Mouse (Mus musculus) activated CD4-positive, CD25-positive, alpha-beta regulatory T cell, adult 4 months (primary cell): Measurements from ENCODE around the gene Epha4. TPM values are rescaled to one million over a fixed set of nuclear protein-coding genes. Genes with fewer than 3 reads are reported as not detected.

Experiments
- ATAC-seq: one replicate; pipeline ENCODE4 v1.8.0; 2017
- polyA plus RNA-seq, 2 experiments: library from polyadenylated mRNA; unstranded; fragments of 100-300 nt; shearing (Covaris generic); gene quantifications; one replicate each; pipeline ENCODE4 v1.2.1; 2017

Gene Epha4
- polyA plus RNA-seq, 2 experiments from 2014 or later = 0.12 TPM; not detected in 1

DNA sequence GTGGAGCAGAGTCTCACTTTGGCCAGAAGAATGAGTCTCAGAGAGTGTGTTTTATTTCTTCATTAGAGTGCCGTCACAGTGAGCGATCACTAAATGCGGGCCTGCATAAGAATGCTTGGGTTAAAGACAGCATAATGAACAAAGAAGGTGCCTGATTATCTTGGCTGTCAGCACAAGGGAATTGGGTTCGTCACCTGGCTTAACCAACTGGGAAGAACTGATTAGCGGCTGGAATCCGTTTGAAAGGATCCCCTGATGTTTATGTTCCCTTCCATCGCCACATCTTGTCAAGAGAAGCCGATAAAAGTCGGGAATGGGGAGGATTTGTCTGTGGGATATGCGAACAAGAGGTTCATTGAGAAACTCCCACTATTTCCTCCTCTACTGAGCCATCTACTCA is 74.4 kb downstream of the Epha4 start:
- ATAC-seq = no peak

DNA sequence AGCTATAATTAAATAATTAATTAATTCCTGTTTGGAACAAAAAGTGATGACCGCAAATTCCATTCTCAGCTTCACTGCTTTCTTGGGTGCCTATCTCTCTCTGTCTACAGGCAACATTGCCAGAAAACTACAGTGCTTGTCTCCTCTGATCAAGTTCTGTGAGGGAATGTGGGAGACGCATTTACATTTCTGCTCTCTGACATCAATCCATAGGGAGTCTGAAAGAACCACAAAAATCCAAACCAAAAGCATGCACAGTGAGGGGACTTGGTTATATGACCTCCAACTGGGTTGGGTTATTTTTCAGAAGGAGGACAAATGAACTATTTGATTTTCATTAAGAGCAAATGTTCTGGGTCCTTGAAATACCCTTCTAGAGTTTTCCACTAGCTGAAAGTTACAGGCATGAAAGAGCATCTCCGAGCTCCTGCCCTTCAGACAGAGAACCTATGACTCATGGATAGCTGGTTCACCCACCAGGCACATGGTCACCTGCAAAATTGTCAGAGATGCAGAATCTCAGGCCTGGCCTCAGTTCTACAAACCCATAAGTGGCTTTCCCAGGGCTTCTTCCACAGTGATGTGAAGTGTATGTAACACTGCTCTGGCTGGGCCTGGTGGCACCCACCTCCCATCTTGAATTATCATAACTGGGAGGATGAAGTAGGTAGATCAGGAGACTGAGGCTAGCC is 75.4 kb downstream of the Epha4 start:
- ATAC-seq = no peak

DNA sequence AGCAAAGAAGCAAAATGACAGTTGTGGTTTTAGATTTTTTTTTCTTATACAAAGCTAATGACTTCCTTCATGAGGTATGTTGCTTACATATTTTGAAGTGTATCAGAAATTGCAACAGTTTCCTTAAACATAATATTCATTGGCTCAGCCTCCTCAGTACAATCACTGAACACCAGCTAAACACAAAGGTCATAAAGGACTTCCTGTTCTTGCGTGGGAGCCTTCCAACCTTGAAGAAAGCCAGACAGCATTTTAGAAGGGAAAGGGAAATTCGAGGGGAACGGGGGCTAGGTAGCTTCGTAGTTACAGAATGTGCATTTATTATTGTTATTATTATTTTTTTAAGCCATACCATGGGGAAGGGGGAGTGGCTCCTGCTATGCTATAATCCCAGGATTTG is 76.2 kb downstream of the Epha4 start:
- ATAC-seq = no peak

DNA sequence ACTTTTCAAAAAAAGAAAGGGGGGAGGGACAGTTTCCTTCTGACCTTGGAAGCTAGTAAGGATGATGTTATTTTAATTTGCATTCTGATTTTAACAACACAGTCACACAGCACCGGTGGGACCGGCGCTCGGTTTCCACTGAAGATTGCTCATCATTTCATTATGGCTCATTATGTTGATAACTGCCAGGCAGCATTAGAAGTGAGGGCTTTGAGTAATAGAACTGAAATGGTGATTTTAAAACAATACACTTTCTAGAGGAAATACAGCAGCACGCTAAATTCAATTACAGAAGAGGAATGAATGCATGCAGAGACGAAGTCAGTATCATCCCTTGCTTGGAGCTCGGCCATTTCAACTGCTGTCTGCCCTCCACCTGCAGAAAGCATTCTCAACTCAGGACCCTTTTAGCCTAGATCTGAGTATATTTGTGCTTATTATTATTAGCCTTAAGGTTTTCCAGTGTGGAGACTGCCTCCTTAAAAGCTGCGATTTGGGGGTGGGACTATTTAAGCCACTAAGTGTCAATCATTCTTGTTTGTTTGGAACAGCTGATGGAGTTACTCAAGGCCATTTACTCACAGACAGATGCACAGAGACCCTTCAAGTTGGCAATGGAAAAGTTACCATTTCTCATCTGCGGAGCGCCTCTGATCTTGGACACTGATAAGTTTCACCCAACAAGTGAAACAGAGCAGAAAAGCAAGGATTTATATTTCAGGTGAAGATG is 76.8 kb downstream of the Epha4 start:
- no peak for ATAC-seq

DNA sequence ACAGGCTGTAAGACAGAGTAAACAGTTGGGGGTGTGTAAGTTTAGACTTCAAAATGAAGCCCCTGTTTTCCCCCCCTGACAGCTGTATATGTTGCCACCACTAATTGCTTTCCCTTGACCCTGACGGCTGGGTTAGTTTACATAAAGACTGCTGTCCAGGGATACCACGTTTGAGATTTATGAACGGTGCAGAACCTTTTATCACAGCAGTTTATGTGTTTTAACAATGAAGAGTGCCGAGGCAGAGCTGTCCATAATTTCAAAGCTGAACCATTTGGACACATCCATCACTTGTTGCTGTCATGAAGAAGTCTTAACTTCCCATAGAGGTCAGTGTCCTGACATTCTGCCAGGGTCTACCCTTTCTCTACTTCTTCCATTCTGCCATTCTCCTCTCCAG is 79.8 kb downstream of the Epha4 start:
- no peak for ATAC-seq

DNA sequence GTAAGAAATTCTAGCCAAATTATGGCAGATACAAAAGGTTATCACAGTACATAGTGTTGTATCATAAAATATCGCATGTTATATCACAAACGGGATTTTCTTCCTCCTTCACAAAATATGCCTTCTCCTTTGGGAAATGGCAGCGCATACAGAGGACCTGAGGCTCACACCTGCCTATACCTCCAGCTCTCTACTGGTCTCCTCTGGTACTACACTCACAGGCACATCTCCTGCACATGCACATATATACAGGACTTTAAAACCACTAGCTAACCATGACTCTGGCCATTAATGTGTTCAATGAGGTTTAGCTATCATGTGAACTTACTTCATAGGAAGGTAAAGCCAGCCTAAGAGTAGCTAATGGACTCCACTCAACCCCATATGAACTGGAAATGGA is 81.7 kb downstream of the Epha4 start:
- ATAC-seq = no peak

DNA sequence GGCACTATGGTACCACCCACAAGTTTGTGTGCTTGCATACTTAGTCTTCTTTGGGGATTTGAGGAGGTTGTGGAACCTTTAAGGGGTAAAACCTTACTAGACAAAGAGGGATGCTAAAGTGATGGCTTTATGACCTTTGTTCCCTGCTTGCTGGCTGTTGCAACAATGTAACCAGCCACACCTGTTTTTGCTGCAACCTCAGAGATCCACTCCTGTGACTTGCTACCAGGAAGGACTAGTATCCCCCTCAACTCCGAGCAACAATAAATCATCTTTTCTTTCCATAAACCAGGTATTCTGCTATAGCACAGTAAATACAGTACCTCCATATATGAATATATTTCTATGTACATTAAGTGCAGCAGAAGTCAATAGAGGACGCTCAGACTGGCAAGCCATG is 82.4 kb downstream of the Epha4 start:
- no peak for ATAC-seq

DNA sequence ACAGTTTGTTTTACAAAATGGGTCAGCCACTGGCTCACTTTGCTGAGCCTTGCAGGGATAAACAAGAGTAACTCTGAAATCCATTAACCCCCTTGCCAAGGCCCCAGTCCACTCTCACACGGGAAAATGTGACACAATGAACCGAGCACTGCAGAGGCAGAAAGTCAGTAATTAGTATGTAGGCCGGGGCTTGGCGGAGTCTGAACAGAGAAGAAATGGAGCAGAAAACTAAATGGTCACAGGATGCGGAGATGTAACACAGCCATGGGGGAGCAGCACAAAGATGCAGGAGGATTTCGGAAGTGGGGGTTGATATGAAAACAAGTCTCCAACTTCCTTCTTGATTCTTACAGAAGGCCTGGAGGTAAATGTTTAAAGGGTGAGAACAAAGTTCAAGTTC is 85.7 kb downstream of the Epha4 start:
- ATAC-seq = no peak

DNA sequence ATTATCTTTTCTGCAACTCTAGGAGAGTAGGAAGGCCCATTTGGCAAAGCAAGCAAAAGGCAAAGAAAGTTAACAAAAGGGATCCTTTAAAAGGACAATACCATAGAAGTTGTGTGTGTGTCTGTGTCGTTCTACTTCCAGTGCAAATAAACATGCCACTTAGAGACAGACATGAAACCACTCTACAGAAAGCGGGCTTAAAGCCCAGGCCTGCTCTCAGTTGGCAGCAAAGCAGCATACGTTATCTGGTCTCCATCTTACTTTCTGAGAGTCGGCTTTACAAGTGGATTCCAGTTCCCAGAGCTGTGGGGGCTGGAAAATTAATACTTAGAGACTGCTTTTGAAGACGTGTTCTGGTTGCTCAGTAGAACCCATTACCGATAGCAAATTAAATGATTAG is 87.9 kb downstream of the Epha4 start:
- ATAC-seq = no peak

DNA sequence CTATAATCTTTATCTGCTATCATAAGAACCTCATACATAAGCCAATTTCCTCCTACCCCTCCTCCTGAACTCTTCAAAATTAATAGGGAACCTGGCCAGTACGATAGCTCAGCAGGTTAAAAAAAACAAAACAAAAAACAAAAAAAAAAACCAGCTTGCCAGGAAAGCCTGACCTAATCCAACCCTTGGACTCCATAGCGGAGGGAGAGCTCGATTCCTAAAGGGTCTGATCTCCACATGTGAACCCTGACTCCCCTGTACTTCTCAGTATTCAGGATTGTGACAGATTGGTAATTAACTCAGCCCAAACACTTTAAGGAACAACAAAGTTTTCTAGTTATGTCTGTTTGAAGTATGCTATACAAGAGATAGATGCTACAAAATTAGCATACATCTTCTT is 89.7 kb downstream of the Epha4 start:
- ATAC-seq = no peak

DNA sequence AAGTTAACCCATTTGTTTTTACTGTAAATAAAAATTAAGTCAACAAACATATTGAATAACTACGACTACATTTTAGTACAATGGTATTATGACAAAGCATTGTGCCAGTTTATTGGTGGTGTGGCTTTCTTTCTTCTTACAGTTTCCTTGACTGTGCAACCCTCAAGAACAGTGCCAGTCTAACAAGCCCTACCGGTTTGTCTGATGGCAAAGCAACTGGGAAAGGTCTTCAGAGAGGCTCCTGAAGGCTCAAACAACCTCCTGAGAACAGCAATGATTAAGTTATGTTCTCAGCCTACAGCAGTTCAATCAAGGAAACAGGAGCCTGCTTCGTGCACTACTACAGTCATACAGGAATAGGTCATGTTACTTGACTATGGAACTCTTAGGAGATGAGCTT is 93.8 kb downstream of the Epha4 start:
- no peak for ATAC-seq

DNA sequence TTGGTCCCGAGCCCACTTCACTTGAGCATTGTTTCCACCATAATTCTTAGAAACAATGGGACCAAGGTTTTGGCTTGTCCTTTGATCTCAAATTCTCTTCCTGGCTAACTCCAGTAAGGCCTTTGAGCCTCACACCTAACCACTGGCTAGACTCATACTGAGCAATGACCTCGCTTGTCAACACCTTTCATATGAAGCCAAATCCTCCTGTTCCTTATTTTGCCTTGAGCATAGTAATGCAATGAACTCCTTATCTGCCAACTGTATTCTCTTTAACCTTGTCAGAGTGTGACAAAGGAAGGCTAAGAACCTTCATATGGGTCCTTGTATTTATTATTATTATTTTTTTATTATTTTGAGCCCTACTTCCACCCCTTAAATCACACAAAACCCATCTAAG is 94.5 kb downstream of the Epha4 start:
- ATAC-seq = no peak

DNA sequence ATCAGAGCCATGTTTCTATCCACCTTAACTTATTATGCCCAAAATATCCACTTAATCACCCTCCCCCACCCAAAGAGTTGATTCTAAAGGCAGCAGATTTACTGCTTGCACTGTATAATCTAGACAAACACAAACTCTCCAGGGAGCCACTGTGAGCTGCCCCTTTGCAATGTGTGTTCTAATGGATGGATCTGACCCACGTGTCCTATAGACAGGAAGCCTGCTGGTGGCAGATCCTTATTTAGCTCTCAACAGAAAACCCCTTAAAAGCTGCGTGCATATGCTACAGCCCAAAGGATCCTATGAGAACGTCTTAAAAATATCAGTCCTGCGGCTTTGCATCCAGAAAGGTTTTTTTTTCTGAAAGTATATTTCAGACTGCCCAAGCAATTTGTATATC is 98.0 kb downstream of the Epha4 start:
- ATAC-seq = no peak

DNA sequence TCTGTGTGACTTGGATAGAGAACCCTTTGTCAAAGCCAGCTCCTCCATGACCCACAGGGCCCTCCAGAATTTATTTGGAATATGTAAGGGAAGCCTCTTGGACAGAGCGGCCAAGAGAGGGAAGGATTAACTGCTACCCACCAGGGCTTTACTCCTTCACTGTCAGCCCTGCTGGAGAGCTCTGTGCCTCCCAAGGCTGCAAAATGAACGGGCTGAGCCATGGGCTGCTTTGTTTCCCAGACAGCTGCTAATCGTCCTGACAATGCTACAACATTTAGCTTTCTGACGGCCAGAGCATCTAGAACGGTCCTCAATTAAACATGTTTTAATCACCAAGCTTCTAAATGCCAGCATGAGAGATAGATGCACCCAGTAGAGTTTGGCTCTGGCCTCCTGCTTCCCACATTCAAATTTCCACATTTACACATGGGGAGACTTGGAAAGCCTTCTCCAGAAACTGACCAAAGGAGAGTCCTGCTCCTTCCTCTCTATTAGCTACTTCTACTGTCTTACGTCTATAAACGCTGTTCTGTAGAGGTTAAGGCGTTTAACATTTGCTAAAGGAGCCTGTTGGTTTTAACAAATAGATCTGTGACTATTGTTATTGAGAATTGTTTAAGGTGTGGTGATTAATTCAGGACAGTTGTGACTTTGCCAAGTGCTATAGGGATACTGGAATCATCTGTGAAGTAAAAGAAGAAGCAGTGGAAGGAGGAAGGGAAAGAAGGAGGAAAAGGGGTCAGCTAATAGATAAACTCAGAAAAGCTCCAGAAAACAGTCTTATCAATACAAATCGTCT is 101.8 kb downstream of the Epha4 start:
- ATAC-seq = no peak

DNA sequence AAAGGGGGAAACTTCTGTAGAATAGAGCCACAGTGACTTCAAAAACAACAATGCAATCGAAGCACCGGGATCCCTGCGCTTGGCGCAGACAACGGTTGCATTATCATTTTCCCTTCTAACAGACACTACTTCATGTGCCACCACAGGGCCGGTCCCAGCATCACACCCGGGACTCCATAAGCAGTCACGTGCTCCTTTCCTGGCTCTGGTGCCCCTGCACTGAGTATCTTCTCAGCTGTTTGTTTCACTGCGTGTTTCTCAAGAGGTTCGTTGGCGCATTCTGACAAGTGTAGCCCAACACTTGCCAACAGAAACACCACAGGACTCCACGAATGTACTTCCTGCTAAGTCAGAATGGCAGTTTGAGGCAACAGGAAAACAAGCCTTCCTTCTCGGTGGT is 102.6 kb downstream of the Epha4 start:
- no peak for ATAC-seq

DNA sequence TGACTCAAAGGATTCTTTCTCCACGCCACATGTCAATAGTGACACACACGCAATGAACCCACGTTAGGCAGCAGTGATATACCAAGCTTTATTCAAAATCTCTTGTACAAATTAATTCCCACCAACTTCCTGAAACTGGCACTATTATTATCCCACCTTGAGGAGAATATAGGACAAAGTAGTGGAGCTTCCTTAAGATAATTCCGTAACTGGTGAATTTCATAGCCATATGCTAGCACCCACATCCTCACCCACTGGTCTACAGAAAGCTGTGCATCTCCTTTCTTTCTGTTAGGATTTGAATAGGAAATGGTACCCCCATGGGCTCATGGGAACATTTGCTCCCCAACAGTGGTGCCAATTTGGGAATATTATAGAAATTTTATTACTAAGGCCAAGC is 103.7 kb downstream of the Epha4 start:
- no peak for ATAC-seq

DNA sequence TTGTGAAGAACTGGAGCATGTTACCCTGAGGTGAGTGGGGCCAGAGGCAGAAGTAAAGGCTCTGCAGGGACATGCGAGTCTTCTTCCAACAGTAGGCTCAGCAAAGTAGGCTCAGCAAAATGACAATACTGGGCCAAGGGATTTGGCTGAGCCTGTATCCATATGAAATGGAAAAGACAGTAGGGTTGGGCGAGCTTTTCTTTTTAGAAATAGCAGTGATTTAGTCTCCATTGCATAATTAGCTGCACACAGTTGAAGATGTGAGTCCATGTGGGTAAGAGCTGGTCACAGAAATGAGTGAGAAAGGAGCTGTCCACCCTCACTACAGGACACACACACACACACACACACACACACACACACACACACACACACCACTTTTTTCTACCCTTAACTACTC is 104.2 kb downstream of the Epha4 start:
- no peak for ATAC-seq

DNA sequence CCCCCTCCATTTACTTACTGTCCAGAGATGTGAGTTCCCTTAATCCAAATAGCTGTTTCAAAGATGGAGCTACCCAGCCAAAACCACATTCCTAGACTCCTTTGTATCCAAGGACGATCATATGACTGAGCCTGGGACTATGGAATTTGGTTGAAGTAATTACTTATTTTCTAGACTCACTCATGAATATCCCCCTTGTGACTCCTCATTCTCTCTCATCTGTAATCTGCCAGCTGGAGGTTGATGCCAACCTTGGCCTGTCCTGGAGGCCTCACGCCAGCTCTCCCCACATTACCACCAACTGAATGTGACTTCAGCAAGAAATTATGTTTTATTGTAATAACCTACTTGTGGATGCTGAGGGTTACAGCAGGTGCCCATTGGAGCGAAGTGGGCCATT is 104.7 kb downstream of the Epha4 start:
- no peak for ATAC-seq

DNA sequence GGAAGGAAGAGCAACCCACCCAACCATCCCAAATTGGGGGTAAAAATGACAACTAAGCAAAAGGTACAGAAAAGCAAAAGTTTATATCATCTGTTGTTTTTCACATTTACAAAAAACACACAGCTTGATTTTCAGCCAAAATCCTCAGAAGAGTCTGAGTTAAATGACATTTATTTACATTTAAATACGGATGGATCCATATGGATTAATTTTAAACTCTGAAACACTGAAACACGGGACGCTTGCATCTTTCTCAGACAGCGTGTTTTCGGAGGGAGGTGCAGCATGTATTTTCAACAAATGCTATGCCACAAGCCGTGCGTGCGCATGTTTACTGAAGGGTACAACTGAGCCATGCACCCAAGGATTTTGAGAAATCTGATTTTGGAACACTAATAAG is 105.4 kb downstream of the Epha4 start:
- ATAC-seq = no peak

DNA sequence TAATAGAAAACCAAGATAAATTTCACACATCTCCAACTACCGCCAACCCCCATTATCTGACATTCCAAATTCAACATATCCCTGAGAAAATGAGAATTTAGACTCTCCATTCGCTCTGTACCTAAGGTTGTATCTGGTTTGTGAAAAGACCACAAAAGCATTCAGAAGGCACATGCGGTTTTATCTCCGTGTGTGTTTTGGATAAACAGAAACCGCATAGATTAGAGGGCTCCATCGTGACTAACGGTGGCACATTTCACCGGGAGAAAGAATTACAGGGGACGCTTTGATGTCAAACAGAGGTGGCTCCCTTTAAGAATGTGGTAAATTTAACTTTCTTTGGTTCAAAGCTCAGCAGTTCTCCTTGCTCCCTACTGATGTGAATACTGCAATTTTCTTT is 107.5 kb downstream of the Epha4 start:
- ATAC-seq = no peak

DNA sequence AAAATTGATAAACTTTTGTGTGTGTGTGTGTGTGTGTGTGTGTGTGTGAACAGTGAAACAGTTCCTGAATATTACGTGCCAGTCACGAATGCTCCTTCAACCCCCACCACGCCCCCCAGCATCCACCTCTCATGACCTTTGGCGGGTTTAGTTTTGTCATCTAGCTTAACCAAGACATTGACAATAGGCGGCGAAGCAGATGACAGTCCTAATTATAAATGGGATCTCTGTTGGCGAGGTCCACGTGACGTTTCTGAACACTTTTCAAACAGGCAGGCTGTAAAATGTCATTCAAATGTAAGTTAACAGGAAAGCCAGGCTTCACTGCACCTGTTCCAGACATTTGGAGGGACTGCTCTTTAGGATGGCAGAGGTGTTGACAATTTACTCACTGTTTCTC is 108.3 kb downstream of the Epha4 start:
- no peak for ATAC-seq

DNA sequence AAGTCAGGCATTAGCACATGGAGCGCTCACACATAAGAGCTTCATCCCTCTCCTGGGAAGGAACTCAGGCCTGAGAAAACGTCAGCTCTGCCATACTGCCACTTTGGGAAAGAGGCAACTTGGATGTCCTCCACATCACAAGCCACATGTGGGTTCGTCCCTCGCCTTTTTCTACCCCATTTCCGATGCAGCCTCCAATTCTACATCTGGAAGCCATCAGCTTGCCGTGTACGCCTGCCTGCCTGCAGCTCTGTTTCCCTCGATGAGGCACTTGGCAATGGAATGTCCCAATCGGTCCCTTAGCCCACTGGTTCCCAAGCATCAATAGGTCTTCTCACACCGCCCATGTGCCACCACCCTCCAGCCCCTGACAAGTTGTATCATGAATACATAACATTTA is 110.4 kb downstream of the Epha4 start:
- ATAC-seq = no peak

DNA sequence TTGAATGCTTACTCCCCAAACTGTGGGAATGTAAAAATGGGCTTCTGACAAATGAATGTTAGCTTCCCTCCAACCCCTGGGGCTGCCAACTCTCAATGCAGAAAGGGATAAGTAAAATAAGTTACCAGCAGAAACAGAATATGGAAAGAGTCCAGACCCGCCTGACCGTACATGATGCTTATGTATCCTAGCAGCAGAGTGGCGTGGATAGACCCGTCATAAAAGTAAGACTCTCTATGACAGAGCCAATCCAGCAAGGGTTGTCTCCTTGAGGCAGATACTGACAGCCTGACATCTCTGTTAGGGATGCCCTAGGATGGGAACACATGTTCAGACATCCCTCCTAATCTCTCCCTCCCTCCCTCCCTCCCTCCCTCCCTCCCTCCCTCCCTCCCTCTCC is 111.9 kb downstream of the Epha4 start:
- no peak for ATAC-seq

DNA sequence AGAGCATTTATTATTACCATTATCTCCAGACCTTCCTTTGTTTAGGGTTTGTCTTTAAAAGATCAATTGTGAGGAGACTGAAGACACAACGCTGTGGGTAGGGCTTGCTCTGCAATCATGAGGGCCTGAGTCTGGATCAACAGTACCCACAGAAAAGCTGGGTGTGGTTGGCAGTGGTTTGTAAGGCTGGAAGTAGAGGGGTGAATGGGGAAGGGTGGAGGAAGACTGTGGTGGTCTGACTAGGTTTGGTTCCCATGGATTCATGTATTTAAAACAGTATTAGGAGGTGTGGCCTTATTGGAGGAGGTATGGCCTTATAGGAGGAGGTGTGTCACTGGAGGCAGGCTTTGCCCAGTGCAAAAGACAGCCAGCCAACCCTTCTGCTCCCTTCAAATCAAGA is 113.4 kb downstream of the Epha4 start:
- no peak for ATAC-seq
